Mouse (Mus musculus) liver, adult 2 months (tissue): Measurements from ENCODE around the gene Il17f. TPM values are rescaled to one million over a fixed set of nuclear protein-coding genes. Genes with fewer than 3 reads are reported as not detected.

Source experiments
- DNase-seq: peaks from one replicate; pipeline ENCODE4 v3.0.0-alpha.2; 2011; ENCODE audit warnings: low read depth, low spot score; ENCODE audit errors: extremely low read depth
- H3K27ac ChIP-seq: fragments of 200-500 bp; replicated peaks from 2 replicates; pipeline ENCODE4 v1.5.1; 2012; ENCODE audit warnings: low read depth, mild to moderate bottlenecking, control low read depth, inconsistent platforms, low read length; ENCODE audit not compliant: insufficient read depth
- H3K27me3 ChIP-seq: fragments of 200-500 bp; 2 replicates; pipeline ENCODE4 v1.6.1; 2012; ENCODE audit warnings: mild to moderate bottlenecking, moderate library complexity, low read length, inconsistent platforms; ENCODE audit not compliant: control insufficient read depth, insufficient read depth
- H3K36me3 ChIP-seq: fragments of 200-500 bp; 2 replicates; pipeline ENCODE4 v1.6.1; 2012; ENCODE audit warnings: low read length, inconsistent platforms; ENCODE audit not compliant: control insufficient read depth, insufficient read depth
- H3K4me1 ChIP-seq: fragments of 200-500 bp; 2 replicates; pipeline ENCODE4 v1.6.1; 2011; ENCODE audit warnings: low read length; ENCODE audit not compliant: control insufficient read depth, insufficient read depth
- H3K4me3 ChIP-seq: fragments of 200-500 bp; 2 replicates; pipeline ENCODE4 v1.5.1; 2011; ENCODE audit warnings: low read depth, mild to moderate bottlenecking, control low read depth, low read length, moderate library complexity; ENCODE audit not compliant: insufficient read depth
- H3K79me2 ChIP-seq: fragments of 200-500 bp; 2 replicates; pipeline ENCODE4 v1.6.1; 2012; ENCODE audit warnings: inconsistent platforms, mild to moderate bottlenecking, low read length, moderate library complexity; ENCODE audit not compliant: control insufficient read depth, insufficient read depth
- H3K9ac ChIP-seq: fragments of 200-500 bp; 2 replicates; pipeline ENCODE4 v1.6.1; 2012; ENCODE audit warnings: low read depth, mild to moderate bottlenecking, control low read depth, inconsistent platforms, low read length
- CTCF ChIP-seq: fragments of 200-500 bp; IDR thresholded peaks from 2 replicates; pipeline ENCODE4 v1.5.1; 2011; ENCODE audit warnings: low read depth, low read length, control low read depth
- POLR2A ChIP-seq: fragments of 200-500 bp; IDR thresholded peaks from 2 replicates; pipeline ENCODE4 v1.6.1; 2011; ENCODE audit warnings: low read length, control low read depth; ENCODE audit not compliant: insufficient read depth; ENCODE audit errors: extremely low read depth
- WGBS: fragments of 180-500 bp; shearing (Covaris S2); methylation state at CpG from one replicate; pipeline ENCODE4 v1.1.7; 2018; 5-methylcytosine and 5-hydroxymethylcytosine counted together
- polyA plus RNA-seq: library from polyadenylated mRNA; depleted of rRNA; stranded (reverse); fragments of >200 nt; gene quantifications from 2 replicates; pipeline ENCODE4 v1.2.3, GENCODE M21; 2012
- total RNA-seq: library from RNA; depleted of rRNA; stranded (reverse); fragments of >200 nt; gene quantifications from 2 replicates; pipeline ENCODE4 v1.2.3, GENCODE M21; 2014

Gene Il17f
- total and polyA plus RNA-seq, 2 experiments, result not detected

DNA sequence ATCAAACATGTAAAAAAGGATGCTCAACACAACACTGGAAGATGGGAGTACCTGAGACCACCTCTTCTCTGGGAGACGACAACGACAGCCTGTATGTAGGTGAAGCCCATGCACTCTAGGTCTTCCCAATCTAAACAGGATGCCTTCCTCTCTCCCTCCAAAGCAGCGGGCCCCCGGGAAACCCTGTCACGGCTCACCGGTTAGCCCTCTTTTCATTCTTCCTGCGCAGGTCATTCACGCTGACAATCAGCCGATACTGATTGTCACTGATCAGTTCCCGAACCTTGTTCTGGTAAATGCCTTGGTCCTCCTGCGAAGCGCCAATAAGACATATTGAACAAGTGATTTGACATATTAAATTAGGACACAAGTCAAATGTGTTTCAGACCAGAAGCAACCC, 27.2 kb upstream of the Il17f start:
- TF ChIP-seq POLR2A (no peak), CTCF (no peak)
- Histone ChIP-seq H3K27ac (no peak overlapping the region), H3K4me1 (peaks cover 2% of the 10 kb centered on the region), H3K79me2 (no peaks in the 10 kb centered on the region), H3K27me3 (no peaks in the 10 kb centered on the region), H3K4me3 (no peak overlapping the region), H3K9ac (no peak overlapping the region), H3K36me3 (peaks cover 10% of the 10 kb centered on the region; the same call in 1 of the 2 replicates)
- WGBS, result 84% methylated on average over 12 of the region's 12 CpGs
- DNase-seq, result no peak

- H3K9ac ChIP-seq, result no peak overlapping the region
- peaks cover 2% of the 10 kb centered on the region for H3K4me1 ChIP-seq
- peaks cover 10% of the 10 kb centered on the region; the same call in 1 of the 2 replicates for H3K36me3 ChIP-seq
- H3K27ac ChIP-seq, result no peak overlapping the region
- DNase-seq, result no peak
- no peaks in the 10 kb centered on the region for H3K27me3 ChIP-seq
- TF ChIP-seq CTCF (no peak), POLR2A (no peak)
- H3K4me3 ChIP-seq, result no peak overlapping the region
- 78% methylated on average over 9 of the region's 9 CpGs for WGBS
- H3K79me2 ChIP-seq, result no peaks in the 10 kb centered on the region
Measured at GRCm38 (mm10) chr1:20817172-20817571, 26.8 kb upstream of the Il17f start.

- Histone ChIP-seq H3K36me3 (peaks cover 18% of the 10 kb centered on the region; the same call in 1 of the 2 replicates), H3K9ac (no peak overlapping the region), H3K27me3 (no peaks in the 10 kb centered on the region), H3K27ac (no peak overlapping the region), H3K79me2 (no peaks in the 10 kb centered on the region), H3K4me1 (peaks cover 1% of the 10 kb centered on the region), H3K4me3 (no peak overlapping the region)
- DNase-seq, result no peak
- 95% methylated on average over 8 of the region's 8 CpGs for WGBS
- no peak for TF ChIP-seq POLR2A
- no peak for TF ChIP-seq CTCF
Measured at GRCm38 (mm10) chr1:20814521-20814920, 24.1 kb upstream of the Il17f start.

GRCm38 (mm10) chr1:20804526-20804925, 14.1 kb upstream of the Il17f start:
- Histone ChIP-seq H3K9ac (no peak overlapping the region), H3K27ac (no peak overlapping the region), H3K36me3 (peaks cover 17% of the 10 kb centered on the region), H3K27me3 (no peaks in the 10 kb centered on the region), H3K79me2 (no peaks in the 10 kb centered on the region), H3K4me3 (no peak overlapping the region), H3K4me1 (no peaks in the 10 kb centered on the region)
- TF ChIP-seq POLR2A, result no peak
- TF ChIP-seq CTCF, result no peak
- DNase-seq, result no peak
- WGBS, result 95% methylated on average over 10 of the region's 10 CpGs

DNA sequence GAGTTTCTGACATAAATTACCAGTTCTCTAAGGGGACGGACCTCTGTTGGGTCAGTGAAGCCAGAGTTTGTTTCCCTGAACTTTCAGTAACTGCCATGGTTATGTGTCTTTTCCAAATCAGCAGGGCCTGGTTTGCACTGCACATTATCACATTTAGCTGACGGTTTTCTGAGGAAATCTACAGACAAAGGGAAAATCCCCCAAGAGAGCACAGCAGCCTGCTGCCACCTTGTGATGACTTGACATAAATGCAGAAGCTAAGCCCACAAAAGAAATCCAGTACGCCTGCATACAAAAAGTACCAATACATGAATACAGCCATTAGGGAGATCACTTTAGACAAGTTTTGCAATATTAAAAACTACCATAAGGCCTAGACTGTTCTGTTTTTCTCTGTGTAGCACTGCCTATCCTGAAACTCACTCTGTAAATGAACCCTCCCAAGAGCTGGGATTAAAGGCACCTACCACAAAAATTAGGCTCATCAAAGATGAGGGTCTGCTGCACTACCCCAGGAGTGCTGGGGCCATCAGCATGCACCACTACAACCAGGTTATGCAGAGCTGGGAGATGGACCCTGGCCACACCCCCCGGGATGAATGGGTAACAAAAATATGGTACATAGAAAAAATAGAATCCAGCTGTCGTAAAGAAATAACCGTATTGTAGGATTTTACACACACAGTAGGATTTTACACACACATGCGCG, 11.4 kb upstream of the Il17f start:
- no peak for DNase-seq

GRCm38 (mm10) chr1:20801275-20801674, 10.9 kb upstream of the Il17f start:
- Histone ChIP-seq H3K9ac (no peak overlapping the region), H3K4me1 (no peaks in the 10 kb centered on the region), H3K79me2 (no peaks in the 10 kb centered on the region), H3K27me3 (no peaks in the 10 kb centered on the region), H3K36me3 (peaks cover 4% of the 10 kb centered on the region), H3K4me3 (no peak overlapping the region), H3K27ac (no peak overlapping the region)
- WGBS, result 99% methylated on average over 2 of the region's 2 CpGs
- TF ChIP-seq POLR2A, result no peak
- no peak for TF ChIP-seq CTCF
- DNase-seq, result no peak

More for the DNA sequence above, 11.4 kb upstream of the Il17f start:
- Histone ChIP-seq H3K9ac (no peak overlapping the region), H3K4me1 (no peaks in the 10 kb centered on the region), H3K27me3 (no peaks in the 10 kb centered on the region), H3K27ac (no peak overlapping the region), H3K79me2 (no peaks in the 10 kb centered on the region), H3K36me3 (peaks cover 7% of the 10 kb centered on the region), H3K4me3 (no peak overlapping the region)
- 90% methylated on average over 8 of the region's 8 CpGs for WGBS
- TF ChIP-seq POLR2A (no peak), CTCF (no peak)
